Mouse (Mus musculus) liver, embryonic 14.5 days (tissue): ENCODE data around the gene Lpcat4. TPM values are rescaled to one million over a fixed set of nuclear protein-coding genes. Genes with fewer than 3 reads are reported as not detected.

Experiments used
- ATAC-seq: fragments of 200-750 bp; cut with Nextera tagmentation; 2 replicates; pipeline ENCODE4 v1.8.0; 2017; ENCODE audit warnings: moderate number of reproducible peaks, mild to moderate bottlenecking, moderate library complexity; ENCODE audit not compliant: insufficient read depth
- DNase-seq, 3 experiments: peaks; one replicate each; pipeline ENCODE4 v3.0.0-alpha.2; 2012 to 2013; ENCODE audit warnings: low read depth in 3 of 3, low spot score in 3 of 3
- H3K27ac ChIP-seq: fragments of 300-500 bp; sonication (generic); 2 replicates; pipeline ENCODE4 v1.5.1; 2014; ENCODE audit warnings: moderate library complexity, mild to moderate bottlenecking, control low read depth, inconsistent platforms
- H3K27me3 ChIP-seq: fragments of 300-500 bp; sonication (generic); 2 replicates; pipeline ENCODE4 v1.6.1; 2014; ENCODE audit warnings: mild to moderate bottlenecking, low read length, moderate library complexity; ENCODE audit not compliant: control insufficient read depth, insufficient read depth
- H3K36me3 ChIP-seq: fragments of 300-500 bp; sonication (generic); replicated peaks from 2 replicates; pipeline ENCODE4 v1.6.1; 2014; ENCODE audit warnings: low read depth; ENCODE audit not compliant: control insufficient read depth, insufficient read depth
- H3K4me1 ChIP-seq, 2 experiments: fragments of 200-500 bp in 1 of 2; fragments of 300-500 bp in 1 of 2; sonication (generic) in 1 of 2; replicated peaks; 2 replicates each; pipeline ENCODE4 v1.6.1; 2012 to 2014; ENCODE audit warnings: antibody characterized with exemption in 1 of 2, inconsistent platforms in 1 of 2, low read length in 1 of 2; ENCODE audit not compliant: control insufficient read depth in 2 of 2, insufficient read depth in 2 of 2
- H3K4me2 ChIP-seq: fragments of 300-500 bp; sonication (generic); 2 replicates; pipeline ENCODE4 v1.6.1; 2014; ENCODE audit warnings: low read depth, mild to moderate bottlenecking, control low read depth, moderate library complexity
- H3K4me3 ChIP-seq, 2 experiments: fragments of 200-500 bp in 1 of 2; fragments of 300-500 bp in 1 of 2; sonication (generic) in 1 of 2; 2 replicates each; pipeline ENCODE4 v1.5.1; 2012 to 2014; ENCODE audit warnings: low read depth in 2 of 2, low read length in 2 of 2, mild to moderate bottlenecking in 2 of 2, control low read depth in 1 of 2, inconsistent platforms in 1 of 2, moderate library complexity in 1 of 2; ENCODE audit not compliant: insufficient read depth in 1 of 2
- H3K9ac ChIP-seq: fragments of 300-500 bp; sonication (generic); replicated peaks from 2 replicates; pipeline ENCODE4 v1.6.1; 2014; ENCODE audit warnings: mild to moderate bottlenecking, control low read depth, moderate library complexity
- H3K9me3 ChIP-seq: fragments of 300-500 bp; sonication (generic); 2 replicates; pipeline ENCODE4 v1.6.1; 2016; ENCODE audit warnings: low read length, mixed read lengths; ENCODE audit not compliant: control insufficient read depth
- CTCF ChIP-seq: IDR thresholded peaks from 2 replicates; pipeline ENCODE4 v1.5.1; 2016; ENCODE audit warnings: antibody characterized with exemption, low read depth, control low read depth
- EP300 ChIP-seq: IDR thresholded peaks from 2 replicates; pipeline ENCODE4 v1.6.1; 2016; ENCODE audit warnings: antibody characterized with exemption, low read depth
- WGBS: fragments of 180-500 bp; shearing (Covaris S2); extraction: QIAGEN DNeasy Blood & Tissue Kit; methylation state at CpG from one replicate; pipeline ENCODE4 v1.1.7; 2014; ENCODE audit not compliant: insufficient replicate concordance; 5-methylcytosine and 5-hydroxymethylcytosine counted together
- polyA plus RNA-seq, 2 experiments: library from polyadenylated mRNA; depleted of rRNA in 1 of 2; stranded (reverse) in 1 of 2; unstranded in 1 of 2; fragments of >200 nt; fragmentation: Nextera tagmentation in 1 of 2; extraction: Ambion mirVana in 1 of 2; gene quantifications; 2 replicates each; pipeline versions ENCODE4 v1.2.1 to v1.2.3; 2012 to 2014

The Lpcat4 gene
- polyA plus RNA-seq, 2 experiments: 2.1 to 2.4 TPM

GRCm38 (mm10) chr2:112292823-112293222 is 53.6 kb downstream of the Lpcat4 start:
- ATAC-seq: no peak
- Histone ChIP-seq H3K4me2 (no peak overlapping the region), H3K9ac (no peak overlapping the region), H3K27ac (no peak overlapping the region), H3K4me1 (no peaks in the 10 kb centered on the region), H3K9me3 (no peaks in the 10 kb centered on the region), H3K36me3 (no peaks in the 10 kb centered on the region), H3K4me3 (no peak overlapping the region), H3K27me3 (no peaks in the 10 kb centered on the region)
- no peak for TF ChIP-seq CTCF
- TF ChIP-seq EP300: no peak
- WGBS: 80% methylated on average over 2 of the region's 2 CpGs
- no peak for DNase-seq

DNA sequence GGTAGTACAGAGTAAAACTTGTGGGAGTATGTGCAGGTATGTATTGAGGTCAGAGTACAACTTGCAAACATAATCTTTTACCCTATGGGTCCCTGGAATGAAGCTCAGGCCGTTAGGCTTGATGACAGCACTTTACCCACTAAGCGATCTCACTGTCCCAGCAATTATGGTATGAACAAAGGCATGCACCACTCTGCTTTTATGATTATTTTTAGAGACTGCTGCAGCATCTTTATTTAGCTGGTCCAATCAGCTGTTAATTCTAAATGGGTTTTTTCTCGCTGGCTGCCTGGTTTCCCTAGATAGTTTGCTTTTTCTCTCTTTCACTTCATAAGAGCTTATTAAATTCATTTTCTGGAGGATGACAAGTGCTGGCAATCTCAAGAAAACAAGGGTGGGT is 56.9 kb downstream of the Lpcat4 start:
- Histone ChIP-seq H3K36me3 (no peaks in the 10 kb centered on the region), H3K4me2 (no peak overlapping the region), H3K27me3 (no peaks in the 10 kb centered on the region), H3K4me1 (no peaks in the 10 kb centered on the region), H3K4me3 (no peak overlapping the region), H3K27ac (no peak overlapping the region), H3K9ac (no peak overlapping the region), H3K9me3 (no peaks in the 10 kb centered on the region)
- no peak for DNase-seq
- ATAC-seq: no peak
- 71% methylated on average over 3 of the region's 3 CpGs for WGBS
- TF ChIP-seq EP300 (no peak), CTCF (no peak)

Other genes starting within 250 kb of the Lpcat4 start
- gene Olfr1309, start 249.2 kb upstream of the Lpcat4 start, polyA plus RNA-seq (2012; rRNA removed): not detected in 2 replicates
- not detected in 2 replicates for gene Olfr1309, start 249.2 kb upstream of the Lpcat4 start, polyA plus RNA-seq (2014; fragmentation: Nextera tagmentation; extraction: Ambion mirVana)
- not detected in 2 replicates for gene Olfr1310, start 226.8 kb upstream of the Lpcat4 start, polyA plus RNA-seq (2012; rRNA removed)
- gene Olfr1310, start 226.8 kb upstream of the Lpcat4 start, polyA plus RNA-seq (2014; fragmentation: Nextera tagmentation; extraction: Ambion mirVana): not detected in 2 replicates
- gene Olfr1311, start 215.1 kb upstream of the Lpcat4 start, polyA plus RNA-seq (2012; rRNA removed): not detected in 2 replicates
- gene Olfr1311, start 215.1 kb upstream of the Lpcat4 start, polyA plus RNA-seq (2014; fragmentation: Nextera tagmentation; extraction: Ambion mirVana): not detected in 2 replicates
- gene Olfr1312, start 189.2 kb upstream of the Lpcat4 start, polyA plus RNA-seq (2012; rRNA removed): not detected in 2 replicates
- gene Olfr1312, start 189.2 kb upstream of the Lpcat4 start, polyA plus RNA-seq (2014; fragmentation: Nextera tagmentation; extraction: Ambion mirVana): not detected in 2 replicates
- not detected in 2 replicates for gene Olfr1313, start 161.6 kb upstream of the Lpcat4 start, polyA plus RNA-seq (2012; rRNA removed)
- gene Olfr1313, start 161.6 kb upstream of the Lpcat4 start, polyA plus RNA-seq (2014; fragmentation: Nextera tagmentation; extraction: Ambion mirVana): not detected in 2 replicates
- gene Olfr1314, start 142.7 kb upstream of the Lpcat4 start, polyA plus RNA-seq (2012; rRNA removed): not detected in 2 replicates
- not detected in 2 replicates for gene Olfr1314, start 142.7 kb upstream of the Lpcat4 start, polyA plus RNA-seq (2014; fragmentation: Nextera tagmentation; extraction: Ambion mirVana)
- gene Olfr1315-ps1, start 124.0 kb upstream of the Lpcat4 start, polyA plus RNA-seq (2012; rRNA removed): not detected in 2 replicates
- not detected in 2 replicates for gene Olfr1315-ps1, start 124.0 kb upstream of the Lpcat4 start, polyA plus RNA-seq (2014; fragmentation: Nextera tagmentation; extraction: Ambion mirVana)
- gene Olfr1316, start 104.5 kb upstream of the Lpcat4 start, polyA plus RNA-seq (2012; rRNA removed): not detected in 2 replicates
- not detected in 2 replicates for gene Olfr1316, start 104.5 kb upstream of the Lpcat4 start, polyA plus RNA-seq (2014; fragmentation: Nextera tagmentation; extraction: Ambion mirVana)
- gene Olfr1317, start 99.1 kb upstream of the Lpcat4 start, polyA plus RNA-seq (2012; rRNA removed): not detected in 2 replicates
- gene Olfr1317, start 99.1 kb upstream of the Lpcat4 start, polyA plus RNA-seq (2014; fragmentation: Nextera tagmentation; extraction: Ambion mirVana): not detected in 2 replicates
- gene Olfr1318, start 85.3 kb upstream of the Lpcat4 start, polyA plus RNA-seq (2012; rRNA removed): not detected in 2 replicates
- not detected in 2 replicates for gene Olfr1318, start 85.3 kb upstream of the Lpcat4 start, polyA plus RNA-seq (2014; fragmentation: Nextera tagmentation; extraction: Ambion mirVana)
- gene Nutm1, start 19.8 kb downstream of the Lpcat4 start, polyA plus RNA-seq (2012; rRNA removed): not detected in 2 replicates
- not detected in 2 replicates for gene Nutm1, start 19.8 kb downstream of the Lpcat4 start, polyA plus RNA-seq (2014; fragmentation: Nextera tagmentation; extraction: Ambion mirVana)
- gene Nop10, start 22.5 kb downstream of the Lpcat4 start, polyA plus RNA-seq (2012; rRNA removed): 82.3 and 93.1 TPM in 2 replicates
- 164 and 166 TPM in 2 replicates for gene Nop10, start 22.5 kb downstream of the Lpcat4 start, polyA plus RNA-seq (2014; fragmentation: Nextera tagmentation; extraction: Ambion mirVana)
- gene Slc12a6, start 26.4 kb downstream of the Lpcat4 start, polyA plus RNA-seq (2012; rRNA removed): 6.9 and 8.7 TPM in 2 replicates
- gene Slc12a6, start 26.4 kb downstream of the Lpcat4 start, polyA plus RNA-seq (2014; fragmentation: Nextera tagmentation; extraction: Ambion mirVana): 3.4 and 4.9 TPM in 2 replicates
- gene Gm21985, start 26.8 kb downstream of the Lpcat4 start, polyA plus RNA-seq (2012; rRNA removed): not detected in 2 replicates
- gene Gm21985, start 26.8 kb downstream of the Lpcat4 start, polyA plus RNA-seq (2014; fragmentation: Nextera tagmentation; extraction: Ambion mirVana): not detected in 2 replicates
- 22.9 and 26.3 TPM in 2 replicates for gene Emc4, start 128.6 kb downstream of the Lpcat4 start, polyA plus RNA-seq (2012; rRNA removed)
- 37.4 and 38.1 TPM in 2 replicates for gene Emc4, start 128.6 kb downstream of the Lpcat4 start, polyA plus RNA-seq (2014; fragmentation: Nextera tagmentation; extraction: Ambion mirVana)
- 4.6 and 6.5 TPM in 2 replicates for gene Katnbl1, start 139.7 kb downstream of the Lpcat4 start, polyA plus RNA-seq (2012; rRNA removed)
- gene Katnbl1, start 139.7 kb downstream of the Lpcat4 start, polyA plus RNA-seq (2014; fragmentation: Nextera tagmentation; extraction: Ambion mirVana): 20.0 and 20.9 TPM in 2 replicates
- gene Emc7, start 215.5 kb downstream of the Lpcat4 start, polyA plus RNA-seq (2012; rRNA removed): 4.3 and 5.8 TPM in 2 replicates
- 13.0 and 13.3 TPM in 2 replicates for gene Emc7, start 215.5 kb downstream of the Lpcat4 start, polyA plus RNA-seq (2014; fragmentation: Nextera tagmentation; extraction: Ambion mirVana)
- not detected in 2 replicates for gene Chrm5, start 241.3 kb downstream of the Lpcat4 start, polyA plus RNA-seq (2012; rRNA removed)
- gene Chrm5, start 241.3 kb downstream of the Lpcat4 start, polyA plus RNA-seq (2014; fragmentation: Nextera tagmentation; extraction: Ambion mirVana): not detected in 2 replicates